Mouse (Mus musculus) embryonic fibroblast, embryonic 13.5 days (primary cell): Measurements from ENCODE around the gene Ctdsp2.

Source experiments
- CTCF ChIP-seq: IDR thresholded peaks from 2 replicates; pipeline ENCODE4 v1.5.1; 2011; ENCODE audit warnings: mild to moderate bottlenecking, control low read depth, low read length, moderate library complexity, borderline replicate concordance; ENCODE audit not compliant: insufficient read depth
- POLR2A ChIP-seq: IDR thresholded peaks from 2 replicates; pipeline ENCODE4 v1.6.1; 2011; ENCODE audit warnings: low read depth, mild to moderate bottlenecking, control low read depth, low read length, moderate library complexity

DNA sequence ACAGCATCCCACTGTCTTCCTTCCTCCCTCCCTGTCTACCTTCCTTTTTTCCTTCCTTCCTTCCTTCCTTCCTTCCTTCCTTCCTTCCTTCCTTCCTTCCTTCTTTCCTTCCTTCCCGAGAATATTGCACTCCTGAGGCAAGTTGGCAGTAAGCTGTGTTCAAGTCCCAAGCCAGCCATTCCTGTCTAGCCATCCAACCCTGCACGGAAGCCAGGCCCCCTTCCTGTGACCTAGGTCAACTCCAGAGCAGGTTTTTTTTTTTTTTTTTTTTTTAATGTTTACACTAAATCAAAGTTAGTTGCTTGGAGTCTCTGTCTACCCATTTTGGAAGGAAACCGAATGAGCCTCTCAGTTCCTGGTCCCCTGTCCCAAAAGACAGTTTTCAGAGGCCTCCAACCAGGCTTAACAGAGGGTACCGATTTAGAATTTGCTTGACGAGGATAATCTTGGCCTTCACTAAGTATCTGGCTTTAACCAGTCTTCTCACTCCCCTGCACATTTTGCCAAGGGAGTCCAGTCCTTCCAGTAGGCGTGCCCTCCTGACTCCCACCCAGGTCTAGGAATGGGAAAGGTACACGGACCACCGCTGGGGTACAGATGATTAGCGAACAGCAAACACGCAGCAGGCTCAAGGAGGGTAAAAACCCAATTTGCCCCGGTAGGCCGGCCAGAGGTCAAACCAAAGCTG is 7.0 kb upstream of the Ctdsp2 start:
- TF ChIP-seq CTCF (no peak), POLR2A (no peak)
